Mouse (Mus musculus) liver, embryonic 15.5 days (tissue): Measurements from ENCODE around the gene Neurl1b. TPM values are rescaled to one million over a fixed set of nuclear protein-coding genes. Genes with fewer than 3 reads are reported as not detected.

Experiments
- ATAC-seq: fragments of 200-750 bp; cut with Nextera tagmentation; 2 replicates; pipeline ENCODE4 v1.8.0; 2017; ENCODE audit warnings: moderate number of reproducible peaks, mild to moderate bottlenecking, moderate library complexity; ENCODE audit not compliant: insufficient read depth
- H3K27ac ChIP-seq: fragments of 300-500 bp; sonication (generic); replicated peaks from 2 replicates; pipeline ENCODE4 v1.5.1; 2015; ENCODE audit warnings: mild to moderate bottlenecking, inconsistent platforms
- H3K27me3 ChIP-seq: fragments of 300-500 bp; sonication (generic); 2 replicates; pipeline ENCODE4 v1.6.1; 2015; ENCODE audit warnings: mild to moderate bottlenecking, inconsistent platforms
- H3K36me3 ChIP-seq: fragments of 300-500 bp; sonication (generic); replicated peaks from 2 replicates; pipeline ENCODE4 v1.6.1; 2015; ENCODE audit warnings: moderate library complexity, mild to moderate bottlenecking, inconsistent platforms
- H3K4me1 ChIP-seq: fragments of 300-500 bp; sonication (generic); replicated peaks from 2 replicates; pipeline ENCODE4 v1.6.1; 2015; ENCODE audit warnings: inconsistent platforms
- H3K4me2 ChIP-seq: fragments of 300-500 bp; sonication (generic); 2 replicates; pipeline ENCODE4 v1.6.1; 2015; ENCODE audit warnings: moderate library complexity, mild to moderate bottlenecking, inconsistent platforms
- H3K4me3 ChIP-seq: fragments of 300-500 bp; sonication (generic); replicated peaks from 2 replicates; pipeline ENCODE4 v1.5.1; 2015; ENCODE audit warnings: mild to moderate bottlenecking, inconsistent platforms
- H3K9ac ChIP-seq: fragments of 300-500 bp; sonication (generic); 2 replicates; pipeline ENCODE4 v1.6.1; 2015; ENCODE audit warnings: moderate library complexity, mild to moderate bottlenecking, inconsistent platforms
- H3K9me3 ChIP-seq: fragments of 300-500 bp; sonication (generic); replicated peaks from 2 replicates; pipeline ENCODE4 v1.6.1; 2016; ENCODE audit warnings: inconsistent platforms
- WGBS: fragments of 180-500 bp; shearing (Covaris S2); methylation state at CpG from one replicate; pipeline ENCODE4 v1.1.7; 2015; ENCODE audit warnings: mixed read lengths; ENCODE audit not compliant: insufficient replicate concordance; 5-methylcytosine and 5-hydroxymethylcytosine counted together
- polyA plus RNA-seq: library from polyadenylated mRNA; unstranded; fragments of >200 nt; fragmentation: Nextera tagmentation; extraction: Ambion mirVana; gene quantifications from 2 replicates; pipeline ENCODE4 v1.2.1, GENCODE M21; 2015

The Neurl1b gene
- polyA plus RNA-seq, 1 experiment from 2014 or later = 0.03 TPM

DNA sequence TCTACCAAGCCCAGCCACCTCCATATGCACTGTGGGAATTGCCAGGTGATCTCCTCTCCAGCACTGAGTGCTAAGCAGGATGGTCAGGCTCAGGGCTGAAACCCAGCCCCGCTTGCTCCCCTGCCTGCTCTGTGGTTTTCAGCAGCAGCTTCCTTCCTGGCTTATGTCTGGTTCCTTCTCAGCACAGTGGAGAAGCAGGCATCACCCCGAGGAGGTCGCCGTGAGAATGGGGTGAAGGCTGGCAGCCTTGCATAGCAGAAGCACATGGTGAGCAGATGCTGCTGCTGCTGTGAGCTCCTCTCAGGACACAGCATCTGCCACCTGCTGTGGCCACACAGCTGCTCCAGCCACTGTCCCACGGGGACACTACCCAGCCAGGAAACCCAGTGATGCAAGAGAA lies 33.0 kb upstream of the Neurl1b start:
- Histone ChIP-seq H3K4me3 (no peak overlapping the region), H3K9me3 (no peaks in the 10 kb centered on the region), H3K27ac (no peak overlapping the region), H3K9ac (no peak overlapping the region), H3K27me3 (peaks cover 6% of the 10 kb centered on the region), H3K36me3 (no peaks in the 10 kb centered on the region), H3K4me2 (no peak overlapping the region), H3K4me1 (no peaks in the 10 kb centered on the region)
- WGBS = 8% methylated on average over 5 of the region's 5 CpGs
- no peak for ATAC-seq

- 24% methylated on average over 3 of the region's 3 CpGs for WGBS
- Histone ChIP-seq H3K9ac (no peak overlapping the region), H3K4me3 (no peak overlapping the region), H3K4me2 (no peak overlapping the region), H3K9me3 (no peaks in the 10 kb centered on the region), H3K4me1 (no peaks in the 10 kb centered on the region), H3K27ac (no peak overlapping the region), H3K36me3 (no peaks in the 10 kb centered on the region), H3K27me3 (peaks cover 6% of the 10 kb centered on the region)
- no peak for ATAC-seq
These were observed 32.5 kb upstream of the Neurl1b start for GRCm38 (mm10) chr17:26382176-26382575.

GRCm38 (mm10) chr17:26382687-26383086 lies 31.9 kb upstream of the Neurl1b start:
- no peak overlapping the region for H3K4me3 ChIP-seq
- no peaks in the 10 kb centered on the region for H3K36me3 ChIP-seq
- no peak for ATAC-seq
- H3K4me2 ChIP-seq = no peak overlapping the region
- WGBS = 30% methylated on average over 5 of the region's 5 CpGs
- H3K4me1 ChIP-seq = no peaks in the 10 kb centered on the region
- H3K27me3 ChIP-seq = peaks cover 6% of the 10 kb centered on the region
- H3K9me3 ChIP-seq = no peaks in the 10 kb centered on the region
- no peak overlapping the region for H3K27ac ChIP-seq
- no peak overlapping the region for H3K9ac ChIP-seq

DNA sequence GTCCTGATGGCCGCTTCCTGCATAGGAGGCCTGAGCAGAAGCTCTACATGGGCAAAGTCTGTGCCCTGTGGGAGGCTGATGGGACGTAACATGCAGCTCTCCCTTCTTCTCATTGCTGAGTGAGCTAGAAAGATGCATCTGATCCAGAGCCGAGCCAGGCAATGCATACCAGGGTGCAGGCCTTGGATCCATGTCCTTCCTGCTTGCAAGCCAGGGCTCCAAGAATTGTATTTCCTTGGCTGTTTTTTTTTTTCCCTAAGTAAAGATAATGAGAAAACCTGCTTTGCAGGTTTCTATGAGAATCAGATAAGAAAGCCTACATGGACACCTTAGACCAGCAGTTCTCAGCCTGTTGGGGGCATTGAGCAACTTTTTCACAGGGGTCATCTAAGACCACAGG lies 30.5 kb upstream of the Neurl1b start:
- no peak overlapping the region for H3K9ac ChIP-seq
- no peak for ATAC-seq
- H3K4me3 ChIP-seq = no peak overlapping the region
- no peaks in the 10 kb centered on the region for H3K9me3 ChIP-seq
- no peaks in the 10 kb centered on the region for H3K36me3 ChIP-seq
- H3K4me2 ChIP-seq = no peak overlapping the region
- no peaks in the 10 kb centered on the region for H3K4me1 ChIP-seq
- no peak overlapping the region for H3K27ac ChIP-seq
- WGBS = 78% methylated on average over 3 of the region's 3 CpGs
- H3K27me3 ChIP-seq = peaks cover 6% of the 10 kb centered on the region

DNA sequence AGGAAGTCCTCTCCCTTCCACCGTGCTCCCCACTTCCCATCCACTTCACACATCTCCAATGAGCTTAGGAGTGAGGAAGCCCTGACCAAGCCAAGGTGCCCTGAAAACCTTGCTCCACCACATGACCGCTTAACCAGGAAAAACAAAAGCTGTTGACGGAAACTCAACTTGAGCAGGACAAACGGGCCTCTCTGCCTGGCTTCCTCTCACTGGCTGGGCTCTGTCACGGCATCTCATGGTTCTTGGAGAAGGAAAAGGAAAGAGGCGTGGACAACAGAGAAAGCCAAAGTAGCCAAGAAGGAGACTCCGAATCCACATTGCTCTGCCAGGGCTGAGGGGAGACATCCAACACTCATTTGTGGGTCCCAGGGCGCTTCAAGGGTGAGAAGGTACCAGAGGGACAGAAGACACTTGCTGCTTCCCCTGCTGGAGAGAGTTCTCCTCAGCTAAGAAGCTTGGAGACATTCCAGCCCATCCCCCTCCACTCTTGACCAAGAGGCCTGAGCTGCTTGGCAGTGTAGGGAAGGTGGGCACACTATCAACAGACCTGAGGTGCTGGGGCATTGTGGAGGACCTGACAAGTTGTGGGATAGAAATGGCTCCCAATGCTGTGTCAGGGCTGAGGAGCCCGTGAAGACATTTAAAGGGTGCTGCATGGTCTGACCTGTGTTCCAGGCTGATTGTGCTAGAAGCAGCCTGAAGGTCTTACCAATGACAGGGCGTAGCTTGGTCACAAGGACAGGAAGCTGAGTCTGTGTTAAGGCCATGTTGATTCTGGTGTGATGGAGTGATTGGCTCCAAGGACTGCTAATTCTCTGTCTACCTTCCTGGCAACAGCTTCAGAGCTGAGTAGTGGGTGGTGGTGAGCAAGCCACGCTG lies 29.1 kb upstream of the Neurl1b start:
- Histone ChIP-seq H3K9ac (no peak overlapping the region), H3K27ac (no peak overlapping the region), H3K4me2 (no peak overlapping the region), H3K4me1 (no peaks in the 10 kb centered on the region), H3K4me3 (no peak overlapping the region), H3K9me3 (no peaks in the 10 kb centered on the region), H3K27me3 (peaks cover 6% of the 10 kb centered on the region), H3K36me3 (no peaks in the 10 kb centered on the region)
- no peak for ATAC-seq
- WGBS = 51% methylated on average over 11 of the region's 11 CpGs

DNA sequence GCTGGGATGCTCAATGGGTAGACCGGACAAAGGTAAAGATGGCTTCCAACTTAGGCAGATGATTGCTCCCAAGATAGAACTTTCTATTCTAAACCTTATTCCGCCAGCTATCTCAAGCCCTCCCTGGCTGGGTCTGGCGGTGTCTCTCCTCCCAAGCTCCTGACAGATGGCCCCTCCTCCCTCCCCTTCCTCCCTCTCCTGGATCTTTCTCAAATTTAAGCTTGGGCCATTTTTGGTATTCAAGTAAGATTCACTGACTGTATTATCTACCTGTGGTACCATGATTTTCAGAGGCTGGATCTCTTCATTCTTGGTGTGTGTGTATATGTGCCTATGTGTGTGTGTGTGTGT lies 28.5 kb upstream of the Neurl1b start:
- WGBS = 60% methylated on average over 3 of the region's 3 CpGs
- no peak overlapping the region for H3K27ac ChIP-seq
- ATAC-seq = no peak

GRCm38 (mm10) chr17:26388106-26388505 lies 26.5 kb upstream of the Neurl1b start:
- Histone ChIP-seq H3K9me3 (no peaks in the 10 kb centered on the region), H3K27ac (no peak overlapping the region), H3K4me2 (no peak overlapping the region), H3K36me3 (no peaks in the 10 kb centered on the region), H3K27me3 (no peaks in the 10 kb centered on the region), H3K4me3 (no peak overlapping the region), H3K4me1 (no peaks in the 10 kb centered on the region), H3K9ac (no peak overlapping the region)
- no peak for ATAC-seq
- WGBS = 42% methylated on average over 3 of the region's 3 CpGs

More for the DNA sequence above, 28.5 kb upstream of the Neurl1b start:
- H3K9ac ChIP-seq = no peak overlapping the region
- H3K9me3 ChIP-seq = no peaks in the 10 kb centered on the region
- no peaks in the 10 kb centered on the region for H3K36me3 ChIP-seq
- H3K4me1 ChIP-seq = no peaks in the 10 kb centered on the region
- H3K4me3 ChIP-seq = no peak overlapping the region
- no peak overlapping the region for H3K4me2 ChIP-seq
- H3K27me3 ChIP-seq = peaks cover 6% of the 10 kb centered on the region

- no peak overlapping the region for H3K4me2 ChIP-seq
- H3K9me3 ChIP-seq = no peaks in the 10 kb centered on the region
- no peak overlapping the region for H3K4me3 ChIP-seq
- 58% methylated on average over 9 of the region's 9 CpGs for WGBS
- no peak for ATAC-seq
- no peak overlapping the region for H3K9ac ChIP-seq
- H3K36me3 ChIP-seq = no peaks in the 10 kb centered on the region
- H3K27me3 ChIP-seq = no peaks in the 10 kb centered on the region
- no peaks in the 10 kb centered on the region for H3K4me1 ChIP-seq
- no peak overlapping the region for H3K27ac ChIP-seq
These were observed 25.4 kb upstream of the Neurl1b start for GRCm38 (mm10) chr17:26389241-26389640.

GRCm38 (mm10) chr17:26390666-26391065 lies 24.0 kb upstream of the Neurl1b start:
- no peaks in the 10 kb centered on the region for H3K36me3 ChIP-seq
- H3K27ac ChIP-seq = no peak overlapping the region
- no peak overlapping the region for H3K9ac ChIP-seq
- ATAC-seq = no peak
- no peaks in the 10 kb centered on the region for H3K9me3 ChIP-seq
- H3K4me1 ChIP-seq = no peaks in the 10 kb centered on the region
- no peak overlapping the region for H3K4me2 ChIP-seq
- H3K27me3 ChIP-seq = no peaks in the 10 kb centered on the region
- no peak overlapping the region for H3K4me3 ChIP-seq
- WGBS = 38% methylated on average over 5 of the region's 5 CpGs

GRCm38 (mm10) chr17:26392355-26392754 lies 22.3 kb upstream of the Neurl1b start:
- ATAC-seq = no peak
- no peak overlapping the region for H3K27ac ChIP-seq
- 71% methylated on average over 7 of the region's 7 CpGs for WGBS

GRCm38 (mm10) chr17:26396765-26397164 lies 17.9 kb upstream of the Neurl1b start:
- WGBS = 52% methylated on average over 3 of the region's 3 CpGs
- Histone ChIP-seq H3K27ac (no peak overlapping the region), H3K4me1 (no peaks in the 10 kb centered on the region), H3K27me3 (no peaks in the 10 kb centered on the region), H3K9ac (no peak overlapping the region), H3K4me2 (no peak overlapping the region), H3K4me3 (no peak overlapping the region), H3K9me3 (no peaks in the 10 kb centered on the region), H3K36me3 (no peaks in the 10 kb centered on the region)
- no peak for ATAC-seq

More at GRCm38 (mm10) chr17:26392355-26392754, 22.3 kb upstream of the Neurl1b start:
- Histone ChIP-seq H3K4me3 (no peak overlapping the region), H3K4me1 (no peaks in the 10 kb centered on the region), H3K36me3 (no peaks in the 10 kb centered on the region), H3K27me3 (no peaks in the 10 kb centered on the region), H3K9ac (no peak overlapping the region), H3K4me2 (no peak overlapping the region), H3K9me3 (no peaks in the 10 kb centered on the region)

DNA sequence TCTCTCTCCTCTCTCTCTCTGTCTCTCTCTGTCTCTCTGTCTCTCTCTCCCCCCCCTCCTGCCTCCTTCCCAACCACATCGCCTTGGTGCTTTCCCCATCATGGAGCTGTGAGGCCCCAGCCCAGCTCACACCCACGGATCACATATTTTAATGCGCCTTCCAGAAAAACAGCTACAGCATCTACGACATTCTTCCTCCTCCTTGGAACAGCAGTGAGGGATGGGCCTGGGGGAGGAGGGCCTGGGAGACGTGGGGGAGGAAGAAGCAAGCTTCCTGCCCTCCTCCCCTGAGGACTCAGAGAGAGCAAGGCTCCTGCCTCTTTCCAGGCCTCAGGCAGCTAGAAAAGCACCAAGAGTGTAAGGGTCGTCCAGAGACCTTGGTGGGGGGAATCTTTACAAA lies 17.3 kb upstream of the Neurl1b start:
- no peak for ATAC-seq
- no peak overlapping the region for H3K9ac ChIP-seq
- WGBS = 31% methylated on average over 6 of the region's 6 CpGs
- H3K4me1 ChIP-seq = no peaks in the 10 kb centered on the region
- H3K9me3 ChIP-seq = no peaks in the 10 kb centered on the region
- H3K36me3 ChIP-seq = no peaks in the 10 kb centered on the region
- H3K27me3 ChIP-seq = no peaks in the 10 kb centered on the region
- H3K4me2 ChIP-seq = no peak overlapping the region
- H3K4me3 ChIP-seq = no peak overlapping the region
- H3K27ac ChIP-seq = no peak overlapping the region
